Mouse (Mus musculus) mesoderm, embryonic 11.5 days (tissue): ENCODE measurements around the gene Ric8b.

Source experiments
- DNase-seq: peaks from one replicate; pipeline ENCODE4 v3.0.0-alpha.2; 2012; ENCODE audit warnings: low read depth, low spot score

Gene Ric8b

GRCm38 (mm10) chr10:85006573-85007310 is 89.3 kb downstream of the Ric8b start:
- DNase-seq, result no peak

GRCm38 (mm10) chr10:85007861-85008840 is 90.7 kb downstream of the Ric8b start:
- no peak for DNase-seq

- no peak for DNase-seq
These were observed 93.7 kb downstream of the Ric8b start for GRCm38 (mm10) chr10:85011066-85011465.

- DNase-seq, result peak; percentile 68
These were observed 96.0 kb downstream of the Ric8b start for GRCm38 (mm10) chr10:85013464-85013863.

GRCm38 (mm10) chr10:85013924-85014428 is 96.6 kb downstream of the Ric8b start:
- DNase-seq, result no peak

GRCm38 (mm10) chr10:85014456-85014976 is 97.1 kb downstream of the Ric8b start:
- DNase-seq, result no peak

GRCm38 (mm10) chr10:85022647-85023312 is 105.4 kb downstream of the Ric8b start:
- peak; percentile 67 for DNase-seq

GRCm38 (mm10) chr10:85023313-85023666 is 105.9 kb downstream of the Ric8b start:
- peak; percentile 57 for DNase-seq

- no peak for DNase-seq
These were observed 108.5 kb downstream of the Ric8b start for GRCm38 (mm10) chr10:85025799-85026424.

GRCm38 (mm10) chr10:85027619-85028175 is 110.3 kb downstream of the Ric8b start:
- DNase-seq, result no peak

- no peak for DNase-seq
These were observed 117.8 kb downstream of the Ric8b start for GRCm38 (mm10) chr10:85035131-85035725.

GRCm38 (mm10) chr10:85038147-85038546 is 120.7 kb downstream of the Ric8b start:
- DNase-seq, result no peak

- no peak for DNase-seq
These were observed 121.4 kb downstream of the Ric8b start for GRCm38 (mm10) chr10:85038852-85039251.

- DNase-seq, result peak; percentile 47
These were observed 126.8 kb downstream of the Ric8b start for GRCm38 (mm10) chr10:85044191-85044711.

GRCm38 (mm10) chr10:85044732-85045720 is 127.6 kb downstream of the Ric8b start:
- peak; percentile 60 for DNase-seq

- peak; percentile 42 for DNase-seq
These were observed 129.2 kb downstream of the Ric8b start for GRCm38 (mm10) chr10:85046585-85046984.

GRCm38 (mm10) chr10:85048008-85048407 is 130.6 kb downstream of the Ric8b start:
- no peak for DNase-seq

- no peak for DNase-seq
These were observed 133.3 kb downstream of the Ric8b start for GRCm38 (mm10) chr10:85050668-85051208.

GRCm38 (mm10) chr10:85052451-85052850 is 135.0 kb downstream of the Ric8b start:
- DNase-seq, result no peak
